Mouse (Mus musculus) G1E (cell line): ENCODE data around the gene Pex11b.

Experiments
- CTCF ChIP-seq: IDR thresholded peaks from 2 replicates; pipeline ENCODE4 v1.5.1; 2012; ENCODE audit warnings: low read depth, low read length, inconsistent platforms, mixed read lengths
- GATA1 ChIP-seq: IDR thresholded peaks from 2 replicates; pipeline ENCODE4 v1.6.1; 2012; ENCODE audit warnings: borderline replicate concordance, low read length, inconsistent platforms, mixed read lengths
- POLR2AphosphoS5 ChIP-seq: IDR thresholded peaks from 2 replicates; pipeline ENCODE4 v1.6.1; 2012; ENCODE audit warnings: low read depth, low read length, inconsistent platforms; ENCODE audit not compliant: insufficient replicate concordance

- TF ChIP-seq CTCF (no peak), POLR2AphosphoS5 (no peak), GATA1 (no peak)
Observed at GRCm38 (mm10) chr3:96671519-96671918, 36.3 kb downstream of the Pex11b start.
